Mouse (Mus musculus) CH12.LX (cell line): Measurements from ENCODE around the gene Ccl4. TPM values are rescaled to one million over a fixed set of nuclear protein-coding genes. Genes with fewer than 3 reads are reported as not detected.

Source experiments
- DNase-seq: peaks from one replicate; pipeline ENCODE4 v3.0.0-alpha.2; 2013; ENCODE audit errors: extremely low read depth
- H3K27ac ChIP-seq: 2 replicates; pipeline ENCODE4 v1.5.1; 2012; ENCODE audit warnings: low read depth, mild to moderate bottlenecking, control low read depth, moderate library complexity; ENCODE audit not compliant: insufficient read depth
- H3K27me3 ChIP-seq: replicated peaks from 2 replicates; pipeline ENCODE3; 2012; ENCODE audit warnings: inconsistent platforms
- H3K36me3 ChIP-seq, 2 experiments: replicated peaks in 1 of 2; 2 replicates each; pipeline versions ENCODE3 to v1.6.1; 2012; ENCODE audit warnings: inconsistent platforms in 1 of 2, low read length in 1 of 2, mild to moderate bottlenecking in 1 of 2, mixed read lengths in 1 of 2, moderate library complexity in 1 of 2; ENCODE audit not compliant: control insufficient read depth in 1 of 2, insufficient read depth in 1 of 2
- H3K4me1 ChIP-seq, 2 experiments: 2 replicates each; pipeline ENCODE4 v1.6.1; 2012; ENCODE audit warnings: inconsistent platforms in 1 of 2, moderate library complexity in 1 of 2; ENCODE audit not compliant: insufficient read depth in 2 of 2, control insufficient read depth in 1 of 2
- H3K4me2 ChIP-seq: 2 replicates; pipeline ENCODE4 v1.6.1; 2012; ENCODE audit warnings: low read depth, mild to moderate bottlenecking, control low read depth; ENCODE audit not compliant: poor library complexity, insufficient read depth, severe bottlenecking
- H3K4me3 ChIP-seq, 3 experiments: fragments of 150-350 bp in 1 of 3; sonication (generic) in 1 of 3; replicated peaks in 1 of 3; 2 replicates each; pipeline versions ENCODE3 to v1.5.1; 2011 to 2012; ENCODE audit warnings: low read depth in 2 of 3, low read length in 2 of 3, mild to moderate bottlenecking in 2 of 3, moderate library complexity in 2 of 3, control low read depth in 1 of 3, improper control_type of control experiment in 1 of 3, inconsistent platforms in 1 of 3, mixed read lengths in 1 of 3; ENCODE audit not compliant: poor library complexity in 1 of 3
- H3K79me2 ChIP-seq: replicated peaks from 2 replicates; pipeline ENCODE4 v1.6.1; 2012; ENCODE audit warnings: mild to moderate bottlenecking, moderate library complexity; ENCODE audit not compliant: control insufficient read depth, poor library complexity, insufficient read depth, severe bottlenecking; ENCODE audit errors: extremely low read depth
- H3K9ac ChIP-seq: 2 replicates; pipeline ENCODE4 v1.6.1; 2012; ENCODE audit warnings: low read depth, mild to moderate bottlenecking, control low read depth, moderate library complexity; ENCODE audit not compliant: insufficient read depth
- H3K9me3 ChIP-seq: replicated peaks from 2 replicates; pipeline ENCODE3; 2012; ENCODE audit warnings: low read length, inconsistent platforms, mixed read lengths
- BHLHE40 ChIP-seq: IDR thresholded peaks from 2 replicates; pipeline ENCODE4 v1.6.1; 2011; ENCODE audit warnings: mild to moderate bottlenecking, low read depth, low read length, improper control_type of control experiment
- E2F4 ChIP-seq: IDR thresholded peaks from 2 replicates; pipeline ENCODE4 v1.6.1; 2011; ENCODE audit warnings: low read depth, low read length, improper control_type of control experiment; ENCODE audit not compliant: insufficient replicate concordance
- ELF1 ChIP-seq: IDR thresholded peaks from 2 replicates; pipeline ENCODE4 v1.6.1; 2014; ENCODE audit warnings: low read depth, mild to moderate bottlenecking, inconsistent platforms, low read length, improper control_type of control experiment
- ETS1 ChIP-seq: conservative IDR thresholded peaks from 2 replicates; pipeline ENCODE4 v1.6.1; 2012; ENCODE audit warnings: low read depth, mild to moderate bottlenecking, inconsistent platforms, low read length, improper control_type of control experiment, moderate library complexity
- HCFC1 ChIP-seq: IDR thresholded peaks from 2 replicates; pipeline ENCODE4 v1.6.1; 2012; ENCODE audit warnings: low read depth, mild to moderate bottlenecking, inconsistent platforms, low read length, improper control_type of control experiment
- JUN ChIP-seq: IDR thresholded peaks from 2 replicates; pipeline ENCODE4 v1.6.1; 2011; ENCODE audit warnings: low read depth, mild to moderate bottlenecking, low read length, improper control_type of control experiment, moderate library complexity; ENCODE audit not compliant: insufficient read depth
- JUND ChIP-seq: conservative IDR thresholded peaks from 2 replicates; pipeline ENCODE4 v1.6.1; 2011; ENCODE audit warnings: low read depth, low read length, improper control_type of control experiment
- KAT2A ChIP-seq: IDR thresholded peaks from 2 replicates; pipeline ENCODE4 v1.6.1; 2012; ENCODE audit warnings: low read length, improper control_type of control experiment, inconsistent platforms; ENCODE audit not compliant: insufficient replicate concordance
- MAX ChIP-seq: IDR thresholded peaks from 2 replicates; pipeline ENCODE4 v1.6.1; 2011; ENCODE audit warnings: low read length, improper control_type of control experiment
- MAZ ChIP-seq: IDR thresholded peaks from 2 replicates; pipeline ENCODE4 v1.6.1; 2012; ENCODE audit warnings: low read depth, mild to moderate bottlenecking, inconsistent platforms, low read length, improper control_type of control experiment, moderate library complexity
- MEF2A ChIP-seq: IDR thresholded peaks from 2 replicates; pipeline ENCODE4 v1.6.1; 2014; ENCODE audit warnings: low read depth, mild to moderate bottlenecking, inconsistent platforms, low read length, improper control_type of control experiment, borderline replicate concordance
- NELFE ChIP-seq: IDR thresholded peaks from 2 replicates; pipeline ENCODE4 v1.6.1; 2011; ENCODE audit warnings: low read depth, low read length, improper control_type of control experiment
- RAD21 ChIP-seq: IDR thresholded peaks from 2 replicates; pipeline ENCODE4 v1.6.1; 2011; ENCODE audit warnings: low read depth, mild to moderate bottlenecking, low read length, improper control_type of control experiment, moderate library complexity
- RCOR1 ChIP-seq: conservative IDR thresholded peaks from 2 replicates; pipeline ENCODE4 v1.6.1; 2012; ENCODE audit warnings: low read depth, mild to moderate bottlenecking, inconsistent platforms, low read length, improper control_type of control experiment
- SIN3A ChIP-seq: IDR thresholded peaks from 2 replicates; pipeline ENCODE4 v1.6.1; 2012; ENCODE audit warnings: low read length, improper control_type of control experiment, inconsistent platforms
- SMC3 ChIP-seq: IDR thresholded peaks from 2 replicates; pipeline ENCODE4 v1.6.1; 2011; ENCODE audit warnings: low read depth, low read length, improper control_type of control experiment
- TBP ChIP-seq: conservative IDR thresholded peaks from 2 replicates; pipeline ENCODE4 v1.6.1; 2011; ENCODE audit warnings: low read depth, low read length, improper control_type of control experiment
- TCF12 ChIP-seq: IDR thresholded peaks from 2 replicates; pipeline ENCODE4 v1.6.1; 2014; ENCODE audit warnings: low read depth, mild to moderate bottlenecking, inconsistent platforms, low read length, improper control_type of control experiment
- USF1 ChIP-seq: IDR thresholded peaks from 2 replicates; pipeline ENCODE4 v1.6.1; 2014; ENCODE audit warnings: low read depth, mild to moderate bottlenecking, inconsistent platforms, low read length, improper control_type of control experiment
- ZC3H11A ChIP-seq: IDR thresholded peaks from 2 replicates; pipeline ENCODE4 v1.6.1; 2012; ENCODE audit warnings: low read depth, mild to moderate bottlenecking, inconsistent platforms, low read length, improper control_type of control experiment
- ZNF384 ChIP-seq: IDR thresholded peaks from 2 replicates; pipeline ENCODE4 v1.6.1; 2012; ENCODE audit warnings: low read depth, low read length, improper control_type of control experiment, inconsistent platforms
- dilution Hi-C: fragments of 300-500 bp; cut with MboI; formaldehyde crosslinking; loops from 2 replicates; pipeline ENCODE4 v1.14.3; 2020; ENCODE audit warnings: low sequenced_read_pairs; ENCODE audit not compliant: extremely low pct_unique_long_range_greater_than_20kb, extremely low pct_ligation_motif_present
- in situ Hi-C: fragments of 300-500 bp; cut with MboI; formaldehyde crosslinking; loops from 3 replicates; pipeline ENCODE4 v1.14.3; 2019; ENCODE audit warnings: low sequenced_read_pairs, low pct_ligation_motif_present, low pct_unique_long_range_greater_than_20kb, mixed read lengths
- polyA plus RNA-seq: library from polyadenylated mRNA; unstranded; fragments of >175 nt; gene quantifications from 2 replicates; pipeline ENCODE4 v1.2.1, GENCODE M21; 2012; ENCODE audit warnings: low read depth; ENCODE audit not compliant: insufficient read length
- total RNA-seq, 2 experiments: library from RNA; depleted of rRNA; stranded (reverse); fragments of 300-350 nt in 1 of 2; fragments of >200 nt in 1 of 2; gene quantifications; 2 replicates each; pipeline ENCODE4 v1.2.3; 2012 to 2014

Gene Ccl4
- total and polyA plus RNA-seq, 3 experiments, result 7.2 to 26.1 (median 12.7) TPM

DNA sequence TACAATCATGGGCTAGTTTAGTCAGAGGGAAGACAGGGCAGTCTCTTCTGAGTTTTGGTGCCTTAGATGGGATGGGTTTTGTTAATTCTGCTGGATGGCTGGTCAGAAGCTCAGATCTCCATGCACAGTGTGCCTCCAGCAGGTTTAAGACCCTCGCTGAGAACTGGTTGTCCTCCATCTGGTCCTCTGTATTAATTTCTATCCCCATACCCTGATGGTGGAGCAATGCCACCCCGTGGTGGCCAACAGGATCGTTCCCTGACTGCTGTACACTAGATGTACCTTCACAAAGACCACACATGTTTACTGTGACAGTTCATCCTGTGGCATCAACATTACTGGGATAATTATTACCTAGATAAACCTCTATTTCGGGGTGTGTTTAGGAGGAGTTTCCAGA, 29.6 kb upstream of the Ccl4 start (continued):
- TF ChIP-seq KAT2A (no peak), ELF1 (no peak), JUN (no peak), TCF12 (peak; percentile 46; the same call in 1 of the 2 replicates), MEF2A (no peak)

- no peaks in the 10 kb centered on the region for H3K9me3 ChIP-seq
- H3K4me3 ChIP-seq, result no peak overlapping the region
- H3K9ac ChIP-seq, result no peak overlapping the region
- in situ Hi-C loops, result loop anchor here (5.0 to 10.0 kb wide), 3 partner anchors 72 to 190 kb away; no protein-coding TSS in a partner anchor
- no peak overlapping the region for H3K4me2 ChIP-seq
- H3K27me3 ChIP-seq, result no peaks in the 10 kb centered on the region
- no peak for DNase-seq
- H3K27ac ChIP-seq, result no peak overlapping the region
- peaks cover 6 to 8% of the 10 kb centered on the region in 2 experiments for H3K4me1 ChIP-seq
- TF ChIP-seq MAZ (no peak), SMC3 (no peak), SIN3A (no peak), USF1 (no peak), ZC3H11A (no peak), JUND (no peak), BHLHE40 (no peak), RCOR1 (no peak), ETS1 (no peak), JUN (no peak), TBP (no peak), HCFC1 (no peak), NELFE (no peak), MEF2A (no peak), MAX (no peak), ZNF384 (no peak), RAD21 (no peak), E2F4 (no peak)
- dilution Hi-C loops, result no loop called here
- no peaks in the 10 kb centered on the region for H3K79me2 ChIP-seq
- no peaks in the 10 kb centered on the region for H3K36me3 ChIP-seq
These were observed 28.0 kb upstream of the Ccl4 start for GRCm38 (mm10) chr11:83634425-83634824.
